Mouse (Mus musculus): ENCODE data around the gene Mrpl20. TPM values are rescaled to one million over a fixed set of nuclear protein-coding genes. Genes with fewer than 3 reads are reported as not detected.

The Mrpl20 gene
- polyA plus RNA-seq, 1 experiment = 109 TPM

- peaks cover 26% of the 10 kb centered on the region for H3K4me1 ChIP-seq (ENCODE audit: control insufficient read depth, insufficient read depth, low read length)
- no peak; the same call in 1 of the 2 replicates for TF ChIP-seq CTCF (IDR thresholded peaks at IDR 0.05; ENCODE audit: borderline replicate concordance, insufficient read depth, low read depth, low read length)
- peak; percentile 89; the same call in 1 of the 2 replicates for TF ChIP-seq POLR2A (IDR thresholded peaks at IDR 0.05; ENCODE audit: borderline replicate concordance, insufficient read depth, low read length)
- DNase-seq = peak; percentile 91 to 98
- peak within 1 kb of the TSS; percentile 68 for H3K27ac ChIP-seq (ENCODE audit: insufficient read depth, low read length)
- 2% methylated on average over 59 of the region's 65 CpGs for WGBS
- peak within 1 kb of the TSS; percentile 92 for H3K4me3 ChIP-seq (replicated peaks; ENCODE audit: insufficient read depth, low read depth, low read length)
- no peaks in the 10 kb centered on the region for H3K27me3 ChIP-seq (ENCODE audit: control insufficient read depth, insufficient read depth, low read length)
Measured at GRCm38 (mm10) chr4:155846871-155847578, 44.3 kb downstream of the Mrpl20 start, which contains the start of gene Dvl1. Gene Dvl1, plus strand, starts transcription at chr4:155847402.

GRCm38 (mm10) chr4:155847591-155848352 is 45.1 kb downstream of the Mrpl20 start:
- under 1% methylated on average over 56 of the region's 69 CpGs for WGBS
- peak in 1 of 2 experiments; percentile 63 for DNase-seq
- Histone ChIP-seq H3K27ac (ENCODE audit: insufficient read depth, low read length) (peak overlapping the region; percentile 64; the same call in 1 of the 2 replicates), H3K4me1 (ENCODE audit: control insufficient read depth, insufficient read depth, low read length) (peaks cover 33% of the 10 kb centered on the region), H3K4me3 (replicated peaks; ENCODE audit: insufficient read depth, low read depth, low read length) (peak overlapping the region; percentile 92), H3K27me3 (ENCODE audit: control insufficient read depth, insufficient read depth, low read length) (no peaks in the 10 kb centered on the region)
- TF ChIP-seq CTCF (IDR thresholded peaks at IDR 0.05; ENCODE audit: borderline replicate concordance, insufficient read depth, low read depth, low read length) = no peak
- TF ChIP-seq POLR2A (IDR thresholded peaks at IDR 0.05; ENCODE audit: borderline replicate concordance, insufficient read depth, low read length) = no peak

- TF ChIP-seq POLR2A (IDR thresholded peaks at IDR 0.05; ENCODE audit: borderline replicate concordance, insufficient read depth, low read length) (no peak), CTCF (IDR thresholded peaks at IDR 0.05; ENCODE audit: borderline replicate concordance, insufficient read depth, low read depth, low read length) (no peak)
- H3K27me3 ChIP-seq (ENCODE audit: control insufficient read depth, insufficient read depth, low read length) = no peaks in the 10 kb centered on the region
- WGBS = 32% methylated on average over 7 of the region's 7 CpGs
- DNase-seq = no peak
- peak overlapping the region; percentile 92 for H3K4me3 ChIP-seq (replicated peaks; ENCODE audit: insufficient read depth, low read depth, low read length)
- no peak overlapping the region for H3K27ac ChIP-seq (ENCODE audit: insufficient read depth, low read length)
- H3K4me1 ChIP-seq (ENCODE audit: control insufficient read depth, insufficient read depth, low read length) = peaks cover 33% of the 10 kb centered on the region
Measured at GRCm38 (mm10) chr4:155848434-155849095, 45.9 kb downstream of the Mrpl20 start.

- H3K4me1 ChIP-seq (ENCODE audit: control insufficient read depth, insufficient read depth, low read length) = peaks cover 33% of the 10 kb centered on the region
- H3K27ac ChIP-seq (ENCODE audit: insufficient read depth, low read length) = no peak overlapping the region
- no peak overlapping the region for H3K4me3 ChIP-seq (replicated peaks; ENCODE audit: insufficient read depth, low read depth, low read length)
- 86% methylated on average over 2 of the region's 2 CpGs for WGBS
- H3K27me3 ChIP-seq (ENCODE audit: control insufficient read depth, insufficient read depth, low read length) = no peaks in the 10 kb centered on the region
- DNase-seq = no peak
- TF ChIP-seq POLR2A (IDR thresholded peaks at IDR 0.05; ENCODE audit: borderline replicate concordance, insufficient read depth, low read length) = no peak
- TF ChIP-seq CTCF (IDR thresholded peaks at IDR 0.05; ENCODE audit: borderline replicate concordance, insufficient read depth, low read depth, low read length) = no peak
Measured at GRCm38 (mm10) chr4:155849391-155849790, 46.7 kb downstream of the Mrpl20 start.

GRCm38 (mm10) chr4:155849792-155850451 is 47.2 kb downstream of the Mrpl20 start:
- H3K4me1 ChIP-seq (ENCODE audit: control insufficient read depth, insufficient read depth, low read length) = peaks cover 33% of the 10 kb centered on the region
- H3K27me3 ChIP-seq (ENCODE audit: control insufficient read depth, insufficient read depth, low read length) = no peaks in the 10 kb centered on the region
- H3K4me3 ChIP-seq (replicated peaks; ENCODE audit: insufficient read depth, low read depth, low read length) = no peak overlapping the region
- 53% methylated on average over 3 of the region's 3 CpGs for WGBS
- TF ChIP-seq POLR2A (IDR thresholded peaks at IDR 0.05; ENCODE audit: borderline replicate concordance, insufficient read depth, low read length) (no peak), CTCF (IDR thresholded peaks at IDR 0.05; ENCODE audit: borderline replicate concordance, insufficient read depth, low read depth, low read length) (no peak)
- no peak for DNase-seq
- H3K27ac ChIP-seq (ENCODE audit: insufficient read depth, low read length) = no peak overlapping the region

- TF ChIP-seq CTCF (IDR thresholded peaks at IDR 0.05; ENCODE audit: borderline replicate concordance, insufficient read depth, low read depth, low read length) (no peak), POLR2A (IDR thresholded peaks at IDR 0.05; ENCODE audit: borderline replicate concordance, insufficient read depth, low read length) (no peak)
- WGBS = 82% methylated on average over 3 of the region's 3 CpGs
- Histone ChIP-seq H3K4me3 (replicated peaks; ENCODE audit: insufficient read depth, low read depth, low read length) (no peak overlapping the region), H3K4me1 (ENCODE audit: control insufficient read depth, insufficient read depth, low read length) (peaks cover 32% of the 10 kb centered on the region), H3K27ac (ENCODE audit: insufficient read depth, low read length) (no peak overlapping the region), H3K27me3 (ENCODE audit: control insufficient read depth, insufficient read depth, low read length) (no peaks in the 10 kb centered on the region)
- no peak for DNase-seq
Measured at GRCm38 (mm10) chr4:155851368-155851767, 48.7 kb downstream of the Mrpl20 start.

- peak; percentile 62 to 80 for DNase-seq
- Histone ChIP-seq H3K27ac (ENCODE audit: insufficient read depth, low read length) (peak overlapping the region; percentile 33), H3K4me3 (replicated peaks; ENCODE audit: insufficient read depth, low read depth, low read length) (no peak overlapping the region), H3K27me3 (ENCODE audit: control insufficient read depth, insufficient read depth, low read length) (no peaks in the 10 kb centered on the region), H3K4me1 (ENCODE audit: control insufficient read depth, insufficient read depth, low read length) (peaks cover 30% of the 10 kb centered on the region)
- 40% methylated on average over 2 of the region's 2 CpGs for WGBS
- TF ChIP-seq CTCF (IDR thresholded peaks at IDR 0.05; ENCODE audit: borderline replicate concordance, insufficient read depth, low read depth, low read length) = no peak
- TF ChIP-seq POLR2A (IDR thresholded peaks at IDR 0.05; ENCODE audit: borderline replicate concordance, insufficient read depth, low read length) = no peak
Measured at GRCm38 (mm10) chr4:155851951-155852411, 49.3 kb downstream of the Mrpl20 start.
